Comparison of ENCODE assay signal across 15 mouse cellular contexts in genomic region chr8:105504617-105505016, GRCm38 (mm10). TPM values are rescaled to one million over a fixed set of nuclear protein-coding genes. Genes with fewer than 3 reads are reported as not detected.
A peak's percentile ranks its signal among the peaks of the same experiment; 100 is the strongest.
DNase-seq lines count a peak whose midpoint lies in the region; ATAC-seq and TF ChIP-seq lines count a peak whose summit lies in the region.
"Had no signal": no experiment of that assay in that cellular context is flagged by ENCODE, and none has a peak within 500 bp of the region (broad histone marks: within the 10 kb centered on the region; RNA-seq: fewer than 3 reads in every experiment).

No protein-coding gene starts in this region.

- intact Hi-C loops in heart, adult 2 months (cut with DNase I): no loop called here
- intact Hi-C loops in heart, postnatal 25 days (cut with DNase I): no loop called here

- no peak overlapping the region for H3K4me2 ChIP-seq in kidney, postnatal 0 days (ENCODE audit: low read length)
- H3K4me2 ChIP-seq in forebrain, embryonic 16.5 days (ENCODE audit: low read length): no peak overlapping the region
- H3K4me2 ChIP-seq: forebrain, embryonic 15.5 days had no signal

- no peaks in the 10 kb centered on the region for H3K9me3 ChIP-seq in kidney, postnatal 0 days (replicated peaks; ENCODE audit: low read length)
- no peaks in the 10 kb centered on the region for H3K9me3 ChIP-seq in forebrain, embryonic 16.5 days (ENCODE audit: control insufficient read depth, low read length)
- H3K9me3 ChIP-seq: forebrain, embryonic 15.5 days had no signal

- no peaks in the 10 kb centered on the region for H3K27me3 ChIP-seq in heart, adult 2 months (ENCODE audit: control insufficient read depth, insufficient read depth, low read length)
- H3K27me3 ChIP-seq in kidney, postnatal 0 days (ENCODE audit: insufficient read depth, low read length): no peaks in the 10 kb centered on the region
- H3K27me3 ChIP-seq in forebrain, embryonic 16.5 days (replicated peaks; ENCODE audit: control insufficient read depth, insufficient read depth, low read length): no peaks in the 10 kb centered on the region
- H3K27me3 ChIP-seq: forebrain, embryonic 15.5 days had no signal

- DNase-seq in heart, adult 2 months: peak in 1 of 2 experiments; percentile 21
- no peak for DNase-seq in heart, postnatal 25 days (ENCODE audit: low spot score)
- peak; percentile 65 for DNase-seq in kidney, postnatal 0 days (ENCODE audit: low spot score)
- no peak for DNase-seq in kidney, adult 11 months
- peak; percentile 66 for DNase-seq in lung, postnatal 36 days
- no peak for DNase-seq in thymus, postnatal 14 days
- DNase-seq: cerebellum, postnatal 10 days; gastrocnemius, postnatal 14 days; retina, postnatal 1 day had no signal

- TF ChIP-seq POLR2A in heart, adult 2 months (IDR thresholded peaks at IDR 0.05; ENCODE audit: insufficient read depth, low read depth, low read length): peak; percentile 81

- H3K9ac ChIP-seq in heart, adult 2 months (ENCODE audit: low read depth, low read length): peak overlapping the region; percentile 39; the same call in 1 of the 2 replicates
- no peak overlapping the region for H3K9ac ChIP-seq in kidney, postnatal 0 days (ENCODE audit: low read depth, low read length)
- no peak overlapping the region for H3K9ac ChIP-seq in forebrain, embryonic 16.5 days (replicated peaks; ENCODE audit: low read depth, low read length)
- H3K9ac ChIP-seq: forebrain, embryonic 15.5 days had no signal

- no peaks in the 10 kb centered on the region for H3K79me2 ChIP-seq in heart, adult 2 months (replicated peaks; ENCODE audit: control insufficient read depth, insufficient read depth, low read length)

- H3K4me3 ChIP-seq in heart, adult 2 months: no peak overlapping the region
- no peak overlapping the region for H3K4me3 ChIP-seq in kidney, postnatal 0 days (replicated peaks; ENCODE audit: low read depth, low read length)
- no peak overlapping the region for H3K4me3 ChIP-seq in forebrain, embryonic 16.5 days (replicated peaks; ENCODE audit: low read length)
- H3K4me3 ChIP-seq: forebrain, embryonic 15.5 days; left cerebral cortex, adult 2 months had no signal

- 56% methylated on average over 3 of the region's 3 CpGs for WGBS in heart, adult 2 months
- WGBS in kidney, postnatal 0 days: 89% methylated on average over 3 of the region's 3 CpGs
- WGBS in forebrain, embryonic 16.5 days: 90% methylated on average over 3 of the region's 3 CpGs

- ATAC-seq in kidney, postnatal 0 days (replicated peaks; ENCODE audit: low FRiP score, low read depth): no peak
- ATAC-seq in common myeloid progenitor, adult 5-6 weeks (replicated peaks; ENCODE audit: low read depth, poor library complexity, severe bottlenecking): 0 out of 2 replicates have a peak, but pooled peaks have one; percentile 27
- no peak for ATAC-seq in forebrain, embryonic 16.5 days
- ATAC-seq: forebrain, embryonic 15.5 days; hindbrain, embryonic 16.5 days had no signal

- H3K27ac ChIP-seq in heart, adult 2 months: peak overlapping the region; percentile 80
- H3K27ac ChIP-seq in kidney, postnatal 0 days: no peak overlapping the region
- no peak overlapping the region for H3K27ac ChIP-seq in forebrain, embryonic 16.5 days (ENCODE audit: low read length)
- H3K27ac ChIP-seq: forebrain, embryonic 15.5 days; left cerebral cortex, adult 2 months had no signal

- peak; percentile 59; the same call in 1 of the 2 replicates for TF ChIP-seq EP300 in heart, adult 2 months (IDR thresholded peaks at IDR 0.05; ENCODE audit: insufficient read depth, low read depth, low read length)

- peaks cover 10% of the 10 kb centered on the region for H3K4me1 ChIP-seq in heart, adult 2 months (ENCODE audit: control insufficient read depth, insufficient read depth, low read length)
- H3K4me1 ChIP-seq in kidney, postnatal 0 days (replicated peaks; ENCODE audit: insufficient read depth, low read length): 0 out of 2 replicates have a peak, but pooled peaks cover 6% of the 10 kb centered on the region
- no peaks in the 10 kb centered on the region for H3K4me1 ChIP-seq in forebrain, embryonic 16.5 days (replicated peaks; ENCODE audit: control insufficient read depth, insufficient read depth, low read length)
- H3K4me1 ChIP-seq: forebrain, embryonic 15.5 days had no signal

- no peak for TF ChIP-seq CTCF in heart, adult 2 months (IDR thresholded peaks at IDR 0.05)
- TF ChIP-seq CTCF in kidney, postnatal 0 days (IDR thresholded peaks at IDR 0.05; ENCODE audit: low read depth): no peak

- H3K36me3 ChIP-seq in heart, adult 2 months (ENCODE audit: control insufficient read depth, insufficient read depth, low read length): no peaks in the 10 kb centered on the region
- no peaks in the 10 kb centered on the region for H3K36me3 ChIP-seq in kidney, postnatal 0 days (ENCODE audit: insufficient read depth, low read length)
- H3K36me3 ChIP-seq in forebrain, embryonic 16.5 days (ENCODE audit: control insufficient read depth, insufficient read depth): no peaks in the 10 kb centered on the region
- H3K36me3 ChIP-seq: forebrain, embryonic 15.5 days had no signal

RNA-seq across cellular contexts. Expression of gene Zdhhc1, which starts 7.9 kb away (rescaled TPM):
- 10 to 100 TPM; 13.0 to 13.3 TPM for total RNA-seq in heart, adult 2 months (2021)
- 37.5 and 40.5 TPM in 2 replicates for polyA plus RNA-seq in heart, adult 2 months (2012; rRNA removed)
- total RNA-seq in heart, postnatal 25 days (2021): 10 to 100 TPM; 12.8 to 13.6 TPM
- polyA plus RNA-seq in kidney, postnatal 0 days (2015; fragmentation: Nextera tagmentation; extraction: Ambion mirVana): 28.0 and 30.5 TPM in 2 replicates
- total RNA-seq in common myeloid progenitor, adult 5-6 weeks (2017): 2.4 and 3.5 TPM in 2 replicates
- 26.3 and 33.3 TPM in 2 replicates for polyA plus RNA-seq in forebrain, embryonic 16.5 days (2015; fragmentation: Nextera tagmentation; extraction: Ambion mirVana)

RNA-seq across cellular contexts. Expression of gene Hsd11b2, which starts 13.9 kb away (rescaled TPM):
- under 1 TPM in 1 of 2 experiments, not detected in 1; 0.23 TPM for total RNA-seq in heart, adult 2 months (2021)
- polyA plus RNA-seq in heart, adult 2 months (2012; rRNA removed): 0.08 and 0.32 TPM in 2 replicates
- under 1 TPM; 0.13 to 0.36 TPM for total RNA-seq in heart, postnatal 25 days (2021)
- polyA plus RNA-seq in kidney, postnatal 0 days (2015; fragmentation: Nextera tagmentation; extraction: Ambion mirVana): 42.4 and 44.8 TPM in 2 replicates
- not detected in 2 replicates for total RNA-seq in common myeloid progenitor, adult 5-6 weeks (2017)
- polyA plus RNA-seq in forebrain, embryonic 16.5 days (2015; fragmentation: Nextera tagmentation; extraction: Ambion mirVana): 0.35 and 0.48 TPM in 2 replicates
- total RNA-seq: left cerebral cortex, adult 2 months; megakaryocyte, adult 5-6 weeks had no signal

RNA-seq across cellular contexts. Expression of gene Tppp3, which starts 33.3 kb away (rescaled TPM):
- total RNA-seq in heart, adult 2 months (2021): 10 to 100 TPM; 35.0 to 48.8 TPM
- 73.7 and 89.2 TPM in 2 replicates for polyA plus RNA-seq in heart, adult 2 months (2012; rRNA removed)
- total RNA-seq in heart, postnatal 25 days (2021): 10 to 100 TPM; 51.4 TPM
- polyA plus RNA-seq in kidney, postnatal 0 days (2015; fragmentation: Nextera tagmentation; extraction: Ambion mirVana): 15.6 and 19.4 TPM in 2 replicates
- not detected in 2 replicates for total RNA-seq in common myeloid progenitor, adult 5-6 weeks (2017)
- 28.9 and 56.5 TPM in 2 replicates for polyA plus RNA-seq in forebrain, embryonic 16.5 days (2015; fragmentation: Nextera tagmentation; extraction: Ambion mirVana)

Comparison
In these comparisons a context has a peak if more than half of its experiments do, and no peak if none do; other contexts are left out.
1. DNase-seq: peak in kidney, postnatal 0 days (single experiment) and lung, postnatal 36 days (single experiment); none in heart, postnatal 25 days (single experiment), kidney, adult 11 months (single experiment) and thymus, postnatal 14 days (single experiment).
2. RNA of gene Tppp3, which starts 33.3 kb away (total RNA-seq): 51.4 TPM in heart, postnatal 25 days and 35.0 to 48.8 TPM in heart, adult 2 months; not detected in common myeloid progenitor, adult 5-6 weeks; every median in the first group is over 10 times any median in the second.